Mouse (Mus musculus) ES-E14 (cell line): ENCODE data around the gene 4933411K16Rik.

Experiments used
- HCFC1 ChIP-seq: IDR thresholded peaks from 2 replicates; pipeline ENCODE4 v1.6.1; 2012; ENCODE audit warnings: low read length, inconsistent platforms, borderline replicate concordance; ENCODE audit not compliant: insufficient read depth
- MAFK ChIP-seq: IDR thresholded peaks from 2 replicates; pipeline ENCODE4 v1.6.1; 2014; ENCODE audit warnings: mild to moderate bottlenecking, low read depth, low read length, inconsistent platforms; ENCODE audit not compliant: insufficient read depth
- ZC3H11A ChIP-seq: IDR thresholded peaks from 2 replicates; pipeline ENCODE4 v1.6.1; 2012; ENCODE audit warnings: low read depth, mild to moderate bottlenecking, inconsistent platforms, low read length, borderline replicate concordance
- ZNF384 ChIP-seq: IDR thresholded peaks from 2 replicates; pipeline ENCODE4 v1.6.1; 2012; ENCODE audit warnings: low read depth, low read length, inconsistent platforms

- no peak for TF ChIP-seq HCFC1
- no peak for TF ChIP-seq ZNF384
- no peak for TF ChIP-seq ZC3H11A
- no peak for TF ChIP-seq MAFK
These were observed 38.6 kb downstream of the 4933411K16Rik start for GRCm38 (mm10) chr19:42090637-42091141.
